Mouse (Mus musculus): ENCODE results near the gene Gcgr.
"Not testable (repeated sequence)": the region's sequence is repeated elsewhere in the genome, so short reads cannot be mapped to it uniquely, and the experiment has no call there.

Gcgr gene

DNA sequence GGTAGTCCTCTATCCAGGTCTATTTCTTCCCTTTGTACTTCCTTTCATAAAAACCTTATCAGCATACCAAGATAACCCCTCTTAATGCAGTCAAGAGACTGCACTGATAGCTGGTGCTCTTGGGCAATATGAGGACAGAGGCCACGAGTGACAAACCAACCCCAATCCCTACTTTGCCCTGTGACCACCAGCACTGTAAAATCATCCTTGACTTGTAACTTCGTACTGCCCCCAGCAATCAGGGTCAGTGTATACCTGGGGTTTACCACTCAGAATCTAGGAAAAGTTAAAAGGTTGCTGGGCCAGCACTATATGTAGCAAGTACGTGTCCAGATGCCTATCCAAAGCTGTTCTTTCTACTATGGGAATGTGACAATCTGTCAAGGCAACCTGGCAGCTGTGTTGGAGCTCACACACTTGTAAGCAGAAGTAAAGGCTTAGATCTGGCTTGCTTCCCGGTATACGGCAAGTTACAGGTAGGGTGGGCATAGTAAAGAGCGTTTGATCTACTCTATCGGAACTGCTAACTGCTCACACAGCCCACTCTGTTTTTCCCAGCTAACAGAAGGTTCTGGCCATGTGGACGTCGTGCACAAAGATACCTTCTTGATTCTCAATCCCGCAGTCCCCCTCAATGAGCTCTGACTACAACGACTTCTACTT lies 41.4 kb downstream of the Gcgr start:
- no peak for DNase-seq (ENCODE audit: low read depth, low spot score)

DNA sequence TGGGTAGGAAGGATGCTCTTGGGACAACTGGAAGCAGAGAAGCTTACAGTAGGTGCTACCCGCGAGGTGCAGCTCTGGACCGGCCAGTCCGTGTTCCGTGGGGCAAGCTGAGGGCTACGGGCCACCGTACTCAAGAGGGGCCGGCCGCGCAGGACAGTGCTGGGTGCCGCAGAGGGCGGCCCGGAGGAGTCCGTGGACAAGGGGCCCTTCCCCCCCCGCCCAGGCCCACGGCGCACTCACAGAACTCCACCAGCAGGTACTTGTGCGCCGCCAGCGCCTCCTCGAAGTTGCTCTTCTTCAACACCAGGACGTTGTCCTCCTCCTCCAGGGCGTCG lies 41.9 kb downstream of the Gcgr start:
- peak; percentile 18 for DNase-seq (ENCODE audit: low read depth, low spot score)

DNA sequence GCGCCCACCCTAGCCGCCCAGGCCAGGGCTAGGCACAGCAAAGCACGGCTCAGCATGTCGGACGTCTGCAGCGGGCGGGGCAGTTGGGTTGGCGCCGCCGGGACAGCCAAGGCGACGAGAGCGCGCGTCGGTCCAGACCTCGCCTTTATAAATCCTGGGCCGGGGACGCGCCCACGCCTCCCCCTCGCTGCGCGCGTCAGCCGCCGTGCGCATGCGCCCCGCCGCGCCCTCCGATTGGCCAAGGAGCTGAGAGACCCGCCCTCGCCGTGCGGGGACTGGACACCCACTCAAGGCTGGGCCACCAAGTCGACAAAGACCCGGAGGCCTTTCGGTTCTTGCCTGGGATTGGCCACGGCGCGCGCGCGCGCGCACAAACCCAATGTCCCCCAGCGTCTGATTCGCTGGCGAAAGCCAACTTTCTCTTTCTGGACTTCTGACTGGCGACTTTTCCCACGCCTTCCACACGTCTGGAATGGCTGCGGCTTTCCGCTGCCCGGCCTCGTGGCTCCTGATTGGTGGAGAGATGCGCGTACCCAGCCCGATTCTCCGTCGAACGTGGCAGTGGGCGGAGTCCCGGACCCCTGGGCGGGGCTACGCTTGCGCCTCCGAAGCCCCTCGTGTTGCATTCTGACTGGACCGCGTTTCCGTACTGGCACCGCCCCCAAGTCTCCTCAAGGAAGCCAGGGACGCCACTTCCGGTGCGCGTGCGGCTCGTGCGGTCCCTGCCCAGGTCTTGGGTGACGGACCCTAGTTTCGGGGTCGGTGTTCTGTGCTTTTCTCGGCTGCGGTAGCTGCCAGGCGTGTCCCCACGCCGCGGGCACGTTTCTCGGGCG lies 42.5 kb downstream of the Gcgr start, which contains the start of gene P4hb:
TSS of gene P4hb (minus strand) at position 502 of the 833 bp plus-strand sequence.
- DNase-seq (ENCODE audit: low read depth, low spot score) = peak; percentile 99

DNA sequence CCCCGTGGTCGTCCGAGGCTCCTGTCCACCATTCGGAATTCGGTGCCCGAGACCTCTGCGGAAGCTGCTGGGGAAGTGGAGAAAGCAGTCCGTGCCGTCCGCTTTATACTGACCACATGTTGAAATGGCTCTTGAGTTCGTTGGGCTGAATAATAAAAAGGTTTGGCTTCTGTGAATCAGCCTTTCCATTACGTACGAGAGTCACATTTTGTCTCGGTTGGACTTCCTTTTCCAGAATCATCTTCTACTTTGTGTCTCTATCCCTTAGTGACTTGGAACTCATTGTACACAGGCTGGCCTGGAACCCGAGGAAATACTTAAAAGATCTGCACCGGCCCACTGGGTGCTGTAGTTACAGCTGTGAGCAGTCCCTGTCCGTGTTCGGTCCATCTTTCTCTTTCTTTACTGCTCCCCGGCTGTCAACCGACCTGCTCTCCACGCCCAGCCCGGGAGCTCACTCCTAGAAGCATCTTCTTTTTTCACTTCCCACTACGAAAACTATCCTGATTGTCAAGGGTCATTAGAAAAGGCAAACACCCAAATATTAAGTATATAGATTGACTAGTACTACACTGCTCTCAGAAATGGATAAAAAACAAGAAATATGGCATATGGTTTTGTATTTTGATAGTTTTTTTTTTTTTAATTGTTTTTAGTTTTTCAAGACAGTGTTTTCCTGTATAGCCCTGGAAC lies 43.2 kb downstream of the Gcgr start:
- no peak for DNase-seq (ENCODE audit: low read depth, low spot score)

DNA sequence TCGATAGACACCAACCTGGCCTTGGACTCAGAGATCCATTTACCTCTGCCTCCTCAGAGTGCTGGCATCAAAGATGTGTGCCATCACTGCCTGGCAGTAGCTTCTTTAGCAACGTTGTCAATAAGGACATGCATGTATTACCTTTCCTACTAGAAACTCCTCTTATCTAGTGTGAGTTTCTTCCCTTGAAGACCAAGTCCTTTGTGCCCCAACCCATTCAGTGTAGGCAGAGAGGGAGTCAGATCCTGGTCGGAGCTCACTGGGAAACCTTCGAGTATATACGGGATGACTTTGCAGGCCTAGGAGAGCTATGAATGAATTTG lies 43.7 kb downstream of the Gcgr start:
- DNase-seq (ENCODE audit: low read depth, low spot score) = no peak

DNA sequence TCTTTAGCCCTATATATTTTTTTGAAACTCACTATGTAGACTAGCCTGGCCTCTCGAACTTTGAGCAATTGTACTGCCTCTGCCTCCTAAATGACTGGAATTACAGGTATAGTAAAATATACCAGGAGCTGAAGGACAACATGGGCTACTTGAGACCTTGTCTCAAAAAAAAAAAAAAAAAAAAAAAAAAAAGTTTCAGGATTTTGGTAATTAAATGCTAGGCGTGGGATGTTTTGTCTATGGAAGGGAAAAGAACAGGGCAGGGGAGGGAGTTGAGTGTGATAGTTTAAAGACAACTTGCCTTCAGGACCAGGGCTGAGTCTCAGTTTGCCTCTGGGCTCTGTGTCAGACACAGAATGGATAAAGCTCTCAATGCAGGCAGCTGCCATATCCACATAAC lies 44.5 kb downstream of the Gcgr start:
- DNase-seq (ENCODE audit: low read depth, low spot score) = no peak

DNA sequence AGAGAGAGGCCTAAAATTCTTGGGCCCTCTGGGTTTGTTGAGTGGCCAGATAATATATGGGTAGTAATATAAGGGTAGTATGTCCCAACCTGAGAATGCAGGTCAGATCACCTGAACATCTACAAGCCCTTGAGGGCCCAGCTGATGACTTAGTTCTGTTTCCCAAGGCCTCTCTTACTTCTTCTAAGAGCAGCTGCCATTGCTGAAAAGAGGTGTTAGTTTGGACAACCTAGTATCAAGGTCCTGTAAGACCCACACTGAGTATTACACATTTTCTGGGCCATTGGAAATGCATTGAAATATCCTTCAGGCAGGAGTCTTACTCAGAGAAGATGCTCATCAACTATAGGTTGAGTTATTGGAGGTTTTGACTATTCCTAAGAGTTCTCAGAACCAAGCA lies 45.4 kb downstream of the Gcgr start:
- no peak for DNase-seq (ENCODE audit: low read depth, low spot score)

DNA sequence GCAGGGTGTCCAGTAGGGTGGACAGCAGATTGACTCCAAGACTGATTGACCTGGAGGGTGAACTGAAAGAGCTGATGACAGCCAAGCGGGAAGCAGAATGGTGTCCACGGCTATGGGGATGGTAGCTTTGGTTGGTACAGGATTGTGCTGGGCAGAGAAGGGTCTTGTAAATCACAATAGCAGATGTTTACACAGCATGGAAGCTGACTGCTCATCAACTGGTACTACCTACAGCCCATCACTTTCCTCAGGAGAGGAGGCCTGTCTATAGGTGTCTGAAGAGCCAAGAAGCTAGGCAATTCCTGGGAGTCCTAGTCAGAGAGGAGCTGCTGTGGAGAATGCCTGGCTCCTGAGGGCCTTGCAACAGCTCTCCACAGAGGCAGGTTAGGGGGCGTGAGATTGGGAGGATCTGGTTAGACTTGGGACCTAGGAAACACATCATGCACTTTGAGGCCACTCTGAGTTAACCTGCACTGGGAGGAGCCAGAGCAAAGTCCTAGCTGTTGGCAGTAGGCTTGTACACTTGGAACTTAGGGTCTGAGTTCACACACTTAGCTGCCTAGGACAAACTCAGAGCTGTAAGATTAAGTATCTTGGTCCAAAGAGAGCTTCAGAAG lies 46.0 kb downstream of the Gcgr start:
- no peak for DNase-seq (ENCODE audit: low read depth, low spot score)

DNA sequence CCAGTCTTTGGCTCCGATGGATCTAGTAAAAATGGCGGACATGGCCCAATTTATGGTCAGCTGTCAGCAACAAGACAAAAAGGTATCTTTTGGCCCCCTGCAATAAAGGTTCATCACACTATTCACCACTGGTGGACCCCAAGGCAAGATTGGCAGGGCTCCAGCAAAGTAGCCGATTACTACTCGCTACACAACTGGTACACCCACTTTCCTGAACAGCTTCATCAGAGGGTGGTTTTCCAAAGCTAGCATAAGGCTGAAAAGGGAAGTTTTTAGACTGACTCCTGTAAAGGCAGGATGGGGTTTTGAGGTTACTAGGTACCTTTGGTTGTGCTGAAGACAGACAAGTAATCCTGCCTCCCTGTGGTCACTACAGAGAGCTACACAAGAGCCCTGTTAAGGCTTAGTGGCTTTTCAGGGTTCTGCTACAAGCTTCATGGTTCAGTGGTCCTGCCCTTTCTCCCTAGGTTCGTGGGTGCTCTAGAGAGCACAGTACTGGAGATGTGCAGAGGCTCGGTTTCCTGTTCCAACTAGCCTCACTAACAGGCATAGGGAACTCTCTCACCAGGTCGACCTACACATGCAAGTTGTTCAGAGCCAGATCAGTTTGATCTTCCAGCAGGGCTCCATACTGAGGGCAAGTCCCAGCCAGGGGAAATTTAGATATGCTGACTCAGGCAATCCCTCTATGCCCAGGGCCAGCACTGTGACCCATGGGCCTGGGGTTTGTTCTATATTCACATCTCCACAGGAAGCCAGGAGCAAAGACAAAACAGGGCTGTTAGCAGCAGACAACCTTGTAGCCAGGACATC lies 46.9 kb downstream of the Gcgr start:
- DNase-seq (ENCODE audit: low read depth, low spot score) = peak; percentile 72

DNA sequence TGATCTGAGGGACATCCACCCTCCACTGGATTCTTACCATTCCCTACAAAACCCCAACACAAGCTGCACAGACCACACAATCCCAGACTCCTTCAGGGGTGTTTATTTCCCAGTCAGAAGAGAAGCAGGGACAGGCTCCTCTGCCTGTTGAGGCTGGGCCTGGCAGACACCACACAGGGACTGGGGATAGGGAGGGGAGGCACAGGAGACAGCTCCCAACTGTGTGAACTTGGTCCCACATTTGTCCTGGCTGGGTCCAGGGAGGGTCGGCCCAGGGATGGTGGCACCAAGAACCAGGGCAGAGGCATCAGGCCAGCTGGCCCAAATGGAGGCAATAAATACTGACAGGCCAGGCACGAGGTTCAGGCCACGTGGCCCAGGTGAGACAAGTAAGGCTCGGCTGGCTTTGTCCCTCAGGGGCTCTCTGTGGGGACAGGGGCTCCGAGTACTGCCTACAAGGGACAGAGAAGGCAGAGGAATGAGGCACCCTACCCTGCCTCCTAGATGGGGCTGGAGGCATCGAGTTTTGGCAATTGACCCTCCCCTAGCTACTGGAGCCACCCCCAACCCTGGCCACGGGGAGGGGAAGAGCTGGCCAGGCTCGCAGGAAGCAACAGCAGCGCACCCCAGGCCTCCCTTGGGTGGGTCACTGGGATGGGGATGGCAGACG lies 47.7 kb downstream of the Gcgr start:
- no peak for DNase-seq (ENCODE audit: low read depth, low spot score)

DNA sequence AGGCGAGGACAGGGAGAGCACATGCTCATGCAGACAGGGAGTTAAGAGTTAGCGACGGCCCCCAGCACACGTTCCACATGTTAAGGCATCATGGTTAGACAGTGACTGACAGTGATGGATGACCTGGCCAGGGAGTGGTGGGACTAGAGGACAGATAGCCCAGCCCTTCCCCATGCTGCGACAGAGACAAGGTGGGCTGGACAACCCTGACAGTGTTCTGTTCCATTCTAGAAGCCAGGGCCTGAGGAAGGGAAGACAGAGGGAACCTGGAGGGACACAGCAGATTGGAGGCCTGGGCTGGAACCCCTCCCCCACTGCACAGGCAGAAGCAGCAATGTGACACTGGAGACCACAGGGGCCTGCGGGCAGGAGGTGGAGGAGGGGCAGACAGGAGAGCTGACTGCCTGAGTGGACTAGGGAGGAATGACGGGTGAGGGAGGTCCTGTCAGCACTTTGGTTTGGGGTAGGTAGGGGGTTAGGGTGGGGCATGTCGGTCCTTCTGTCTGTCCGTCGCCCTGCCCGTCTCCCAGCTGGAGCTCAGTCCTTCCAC lies 48.3 kb downstream of the Gcgr start:
- DNase-seq (ENCODE audit: low read depth, low spot score) = peak; percentile 26

DNA sequence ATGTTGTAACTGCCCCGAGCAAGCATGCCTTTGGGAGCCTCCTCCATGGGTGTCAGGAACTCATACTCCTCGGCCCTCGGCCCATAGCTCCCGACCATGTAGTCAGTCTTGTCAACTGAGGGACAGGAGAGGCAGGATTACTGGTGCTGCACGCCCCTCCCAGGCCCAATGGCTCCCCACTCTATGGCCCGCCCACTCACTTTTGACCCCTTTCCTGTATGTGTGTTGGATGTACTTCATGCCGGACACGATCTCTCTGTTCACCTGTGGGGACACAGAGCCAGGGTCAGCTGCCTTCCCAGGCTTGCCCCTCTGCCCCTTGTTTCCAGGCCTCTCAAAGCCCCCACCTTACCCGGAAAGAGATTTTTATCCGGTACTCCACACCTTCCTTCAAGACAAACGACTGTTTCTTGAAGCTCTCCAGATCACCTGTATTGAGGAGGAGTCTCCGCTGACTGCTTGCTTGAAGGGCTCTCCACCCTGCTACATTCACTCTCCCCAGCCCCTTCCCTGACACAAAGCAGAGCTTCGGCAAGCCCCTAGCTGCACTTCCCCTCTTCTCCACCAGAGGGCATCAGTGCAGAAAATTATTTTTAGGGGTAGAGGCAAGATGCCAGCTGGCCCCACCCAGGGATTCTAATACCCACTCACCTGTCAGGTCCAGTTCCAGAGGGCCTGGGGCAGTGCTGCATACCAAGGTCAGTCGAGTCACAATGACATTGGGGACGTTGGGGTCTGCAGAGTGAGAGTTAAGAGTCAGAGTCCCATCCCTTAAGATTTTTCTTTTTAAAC lies 49.0 kb downstream of the Gcgr start:
- DNase-seq (ENCODE audit: low read depth, low spot score) = peak; percentile 82

DNA sequence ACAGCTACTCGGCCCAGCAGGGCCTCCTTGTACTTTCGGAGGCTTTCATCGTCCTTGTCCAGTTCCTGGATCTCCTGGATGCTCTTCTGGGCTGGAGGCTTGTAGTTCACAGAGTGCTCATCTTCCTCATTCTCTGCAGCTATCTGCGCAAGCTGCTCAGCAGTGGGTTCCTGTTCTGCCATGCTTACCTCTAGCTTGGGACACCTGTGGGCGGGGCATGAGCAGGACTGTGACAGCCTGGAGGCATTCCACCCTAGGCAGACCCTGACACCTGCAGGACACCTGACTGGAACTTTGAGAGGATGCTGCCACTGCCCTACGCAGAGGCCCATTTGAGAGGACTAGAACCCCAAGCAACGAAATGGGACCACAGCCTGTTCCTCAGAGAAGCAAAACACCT lies 49.7 kb downstream of the Gcgr start:
- DNase-seq (ENCODE audit: low read depth, low spot score) = peak; percentile 24

DNA sequence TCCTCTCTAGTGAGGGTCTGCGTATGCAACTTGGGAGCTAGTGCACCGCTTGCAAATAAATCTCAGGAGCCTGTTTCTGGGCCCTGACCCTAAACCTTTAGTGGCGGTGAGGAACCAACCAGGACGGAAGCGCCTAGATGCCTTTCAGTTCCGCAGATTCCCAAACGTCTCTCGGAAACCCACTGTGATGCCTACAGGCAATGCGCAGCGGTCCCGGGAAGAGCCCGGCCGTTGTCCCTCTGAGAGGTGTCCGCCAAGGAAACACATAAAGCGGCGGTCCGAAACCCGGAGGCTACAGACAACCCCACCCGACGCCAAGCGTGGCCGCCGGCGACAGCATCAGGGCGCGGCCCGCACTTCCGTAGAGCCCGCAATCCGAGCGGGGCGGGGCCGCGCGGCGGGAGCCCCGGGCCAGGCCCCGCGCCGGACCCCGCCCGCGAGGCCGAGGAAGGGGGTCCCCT lies 50.4 kb downstream of the Gcgr start:
- DNase-seq (ENCODE audit: low read depth, low spot score) = peak; percentile 54

DNA sequence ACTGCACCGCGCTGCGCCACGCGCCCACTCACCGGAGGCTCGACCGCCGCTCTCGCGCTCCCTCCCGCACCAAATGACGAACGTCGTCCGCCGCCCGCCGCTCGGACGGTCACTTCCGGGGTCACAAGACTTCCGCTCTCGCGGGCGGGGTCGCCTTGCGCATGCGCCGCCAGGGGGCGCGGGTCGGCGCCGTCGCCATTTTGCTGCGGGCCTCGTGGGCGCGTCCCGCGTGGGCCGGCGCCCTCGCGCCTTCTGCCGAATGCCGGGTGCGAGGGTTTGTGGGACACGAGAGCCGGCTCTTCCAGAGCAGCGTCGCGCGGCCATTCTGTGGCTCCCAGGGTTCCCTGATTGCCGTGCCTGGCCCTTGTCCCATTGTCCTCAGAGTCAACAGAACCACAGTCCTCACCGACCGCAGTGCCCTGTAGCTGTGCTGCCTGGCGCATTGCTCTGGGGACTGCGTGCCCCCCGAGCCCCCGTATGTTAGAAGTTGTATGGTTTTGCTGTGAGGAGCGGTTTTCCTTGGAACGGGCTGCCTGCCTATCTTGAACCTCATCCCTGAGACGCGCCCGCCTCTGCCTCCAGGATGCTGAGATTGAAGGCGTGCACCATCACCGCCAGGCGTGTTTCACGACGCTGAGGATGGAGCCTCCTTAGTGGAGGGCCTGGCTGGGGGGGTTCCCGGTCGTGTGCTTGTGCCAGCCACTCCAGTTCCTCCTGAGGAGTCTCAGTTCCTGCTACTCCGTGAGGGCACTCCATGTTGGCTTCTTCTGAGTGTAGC lies 51.2 kb downstream of the Gcgr start, which contains the start of gene Arhgdia:
TSS of gene Arhgdia (minus strand) at position 135 of the 778 bp plus-strand sequence.
- DNase-seq (ENCODE audit: low read depth, low spot score) = peak; percentile 81

DNA sequence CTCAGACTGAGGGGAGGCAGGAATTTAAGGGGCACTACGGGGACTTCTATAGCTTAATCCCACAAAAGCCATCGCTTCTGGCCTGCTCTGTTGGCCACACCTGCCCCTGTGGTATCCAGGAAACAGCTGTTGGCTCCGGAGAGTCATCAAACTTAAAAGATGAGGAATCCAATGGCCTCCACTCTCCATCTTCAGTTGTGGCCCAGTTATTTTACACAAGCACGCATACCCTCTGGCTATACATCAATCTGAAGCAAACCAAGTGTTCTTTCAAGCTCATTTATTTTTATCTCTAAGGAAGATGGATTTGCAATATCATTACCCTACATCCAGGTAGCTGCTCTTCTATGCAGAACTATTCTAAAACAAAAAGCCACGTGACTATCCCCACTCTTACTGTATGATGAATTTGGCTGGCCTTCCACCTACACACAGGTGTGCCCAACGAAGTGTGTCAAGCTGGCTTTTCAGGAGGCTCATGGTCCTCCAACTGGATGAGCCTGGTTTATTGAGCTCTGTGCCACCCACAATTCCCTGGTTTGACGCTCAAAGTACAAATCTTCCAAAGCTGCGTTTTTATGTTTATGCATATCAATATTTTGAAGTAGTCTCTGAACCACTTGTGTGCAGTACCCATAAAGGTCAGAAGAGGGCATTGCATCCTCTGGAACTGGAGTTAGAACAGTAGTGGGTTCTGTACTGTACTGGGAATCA lies 51.9 kb downstream of the Gcgr start:
- DNase-seq (ENCODE audit: low read depth, low spot score) = peak; percentile 69

DNA sequence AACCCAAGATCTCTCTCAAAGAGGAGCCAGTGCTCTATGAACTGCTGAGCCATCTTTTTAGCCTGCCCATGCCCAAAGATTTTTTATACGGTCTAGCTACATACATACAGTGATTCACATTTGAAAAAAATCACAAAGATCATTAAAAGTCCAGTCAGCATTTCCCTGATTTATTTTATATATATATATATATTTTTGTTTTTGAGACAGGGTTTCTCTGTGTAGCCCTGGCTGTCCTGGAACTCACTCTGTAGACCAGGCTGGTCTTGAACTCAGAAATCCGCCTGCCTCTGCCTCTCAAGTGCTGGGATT lies 52.4 kb downstream of the Gcgr start:
- DNase-seq (ENCODE audit: low read depth, low spot score) = not testable (repeated sequence)

DNA sequence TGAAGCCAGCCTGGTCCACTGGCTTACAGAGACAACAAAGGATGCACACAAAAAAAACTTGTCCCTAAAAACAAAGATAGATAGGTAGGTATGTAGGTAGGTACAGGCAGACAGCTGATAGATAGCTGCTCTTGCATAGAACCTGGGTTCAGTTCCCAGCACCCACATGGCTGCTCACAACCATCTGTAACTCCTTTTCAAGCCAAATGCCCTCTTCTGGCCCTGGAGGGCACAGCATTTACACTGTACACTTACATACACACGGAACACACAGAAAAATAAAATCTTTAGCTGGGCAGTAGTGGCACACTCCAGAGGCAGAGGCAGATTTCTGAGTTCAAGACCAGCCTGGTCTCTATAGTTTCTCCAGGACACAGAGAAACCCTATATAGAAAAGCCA lies 53.4 kb downstream of the Gcgr start:
- peak; percentile 58 for DNase-seq (ENCODE audit: low read depth, low spot score)

Measured in R1 (cell line).